ENCODE assay signal across 8 mouse cellular contexts in the genomic region with DNA sequence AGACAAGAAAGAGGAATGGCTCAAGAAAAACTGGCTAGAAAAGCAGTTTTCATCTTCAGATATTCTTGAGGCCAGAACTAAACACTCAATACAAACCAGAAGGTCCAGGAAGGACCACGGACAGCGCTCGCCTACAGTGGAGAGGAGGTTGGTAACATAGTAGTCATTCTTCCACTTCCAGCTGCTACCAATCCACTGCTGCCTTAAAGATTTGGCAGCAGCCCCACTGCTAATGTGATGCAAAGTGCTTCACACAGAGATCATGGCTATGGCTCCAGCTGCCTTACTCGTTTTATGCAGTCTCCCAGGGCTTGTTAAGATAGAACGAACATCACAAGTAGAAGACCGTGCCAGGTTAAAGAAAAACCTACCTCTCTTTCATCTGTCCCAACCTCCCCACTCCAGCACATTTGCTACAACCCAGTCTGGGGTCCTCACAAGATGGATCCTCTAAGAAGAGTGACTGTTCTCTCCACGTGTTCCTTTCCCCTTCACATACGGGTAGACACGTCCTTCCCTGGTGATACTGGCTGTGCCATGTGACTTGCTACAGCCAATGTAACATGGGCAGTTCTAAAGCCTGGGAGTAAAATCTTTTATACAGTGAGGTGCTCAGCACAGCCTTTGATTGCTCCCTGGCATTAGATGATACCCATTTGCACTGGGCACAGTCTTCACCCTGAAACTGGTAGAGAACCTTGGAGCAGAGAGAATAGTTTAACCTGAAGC.
DNase-seq lines count a peak whose midpoint lies in the region; ATAC-seq and TF ChIP-seq lines count a peak whose summit lies in the region.

No protein-coding gene starts in this region.

- H3K27me3 ChIP-seq in lung, embryonic 14.5 days (ENCODE audit: insufficient read depth, low read length) = no peaks in the 10 kb centered on the region
- no peaks in the 10 kb centered on the region for H3K27me3 ChIP-seq in embryonic facial prominence, embryonic 10.5 days (replicated peaks; ENCODE audit: low read depth, poor library complexity, severe bottlenecking)
- H3K27me3 ChIP-seq in myocyte (ENCODE audit: control insufficient read depth, insufficient read depth, insufficient read length) = no peaks in the 10 kb centered on the region

- TF ChIP-seq CTCF in lung, embryonic 14.5 days (IDR thresholded peaks at IDR 0.05; ENCODE audit: low read depth) = no peak

- no peaks in the 10 kb centered on the region for H3K9me3 ChIP-seq in lung, embryonic 14.5 days (ENCODE audit: low read depth, low read length)
- H3K9me3 ChIP-seq in embryonic facial prominence, embryonic 10.5 days = no peaks in the 10 kb centered on the region

- no peaks in the 10 kb centered on the region for H3K79me2 ChIP-seq in myocyte (ENCODE audit: control insufficient read depth, insufficient read depth)

- no peak overlapping the region for H3ac ChIP-seq in myocyte (ENCODE audit: control insufficient read depth, insufficient read length)

- whole genome bisulfite sequencing in lung, embryonic 14.5 days = 26% methylated on average over 9 of the region's 9 CpGs
- 46% methylated on average over 9 of the region's 9 CpGs for WGBS in embryonic facial prominence, embryonic 10.5 days

- DNase-seq in lung, embryonic 14.5 days = peak; percentile 93
- no peak for DNase-seq in lung, postnatal 25 days (ENCODE audit: low spot score)
- DNase-seq in embryonic facial prominence, embryonic 10.5 days (ENCODE audit: low spot score) = peak; percentile 53
- peak; percentile 48 for DNase-seq in left cerebral cortex, adult 11 months (ENCODE audit: low spot score)
- DNase-seq in thymus, postnatal 14 days = no peak
- DNase-seq in spleen, adult 12 weeks (ENCODE audit: low spot score) = no peak
- DNase-seq in urinary bladder, adult 2 months (ENCODE audit: low spot score) = no peak

- H3K4me2 ChIP-seq in lung, embryonic 14.5 days = no peak overlapping the region
- no peak overlapping the region for H3K4me2 ChIP-seq in myocyte (ENCODE audit: low read depth)

- H3K4me1 ChIP-seq in lung, embryonic 14.5 days (ENCODE audit: insufficient read depth) = no peaks in the 10 kb centered on the region
- no peaks in the 10 kb centered on the region for H3K4me1 ChIP-seq in embryonic facial prominence, embryonic 10.5 days

- no peak overlapping the region for H3K4me3 ChIP-seq in lung, embryonic 14.5 days (ENCODE audit: low read depth, low read length)
- no peak overlapping the region for H3K4me3 ChIP-seq in embryonic facial prominence, embryonic 10.5 days
- no peak overlapping the region for H3K4me3 ChIP-seq in myocyte

- H3K27ac ChIP-seq in lung, embryonic 14.5 days (ENCODE audit: low read depth) = no peak overlapping the region
- H3K27ac ChIP-seq in embryonic facial prominence, embryonic 10.5 days (replicated peaks) = no peak overlapping the region

- no peak for TF ChIP-seq POLR2A in myocyte (IDR thresholded peaks at IDR 0.05; ENCODE audit: insufficient read length, low read depth)

- peak; percentile 97 for ATAC-seq in lung, embryonic 14.5 days (ENCODE audit: insufficient read depth)

- no peak overlapping the region for H3K9ac ChIP-seq in lung, embryonic 14.5 days

- H3K36me3 ChIP-seq in lung, embryonic 14.5 days (ENCODE audit: insufficient read depth) = no peaks in the 10 kb centered on the region
- no peaks in the 10 kb centered on the region for H3K36me3 ChIP-seq in embryonic facial prominence, embryonic 10.5 days (replicated peaks)
- H3K36me3 ChIP-seq in myocyte (ENCODE audit: control insufficient read depth, insufficient read depth) = no peaks in the 10 kb centered on the region

TF ChIP-seq in myocyte, 11 proteins besides CTCF, POLR2A, EP300 and RAD21:
- TF ChIP-seq REST (IDR thresholded peaks at IDR 0.05; ENCODE audit: insufficient read depth, insufficient read length) = peak; percentile 64
- TF ChIP-seq MYOG (IDR thresholded peaks at IDR 0.05; ENCODE audit: control insufficient read depth in 1 of 3, insufficient read depth in 1 of 3, insufficient read length in 2 of 3, low read depth in 2 of 3) = no peak

Comparison
In these comparisons a context has a peak if more than half of its experiments do, and no peak if none do; other contexts are left out.
1. DNase-seq: peak in lung, embryonic 14.5 days (single experiment), embryonic facial prominence, embryonic 10.5 days (single experiment) and left cerebral cortex, adult 11 months (single experiment); none in lung, postnatal 25 days (single experiment), thymus, postnatal 14 days (single experiment), spleen, adult 12 weeks (single experiment) and urinary bladder, adult 2 months (single experiment).